Mouse (Mus musculus) liver, embryonic 14.5 days (tissue): ENCODE measurements at regions not wholly inside any gene's neighbourhood (a gene's known extent, or its start where the extent isn't known, plus 50 kb on each side); places are given as distances from the start of the nearest gene placed in this dataset.

Source experiments
- ATAC-seq: fragments of 200-750 bp; cut with Nextera tagmentation; 2 replicates; pipeline ENCODE4 v1.8.0; 2017; ENCODE audit warnings: moderate number of reproducible peaks, mild to moderate bottlenecking, moderate library complexity; ENCODE audit not compliant: insufficient read depth
- DNase-seq, 3 experiments: peaks; one replicate each; pipeline ENCODE4 v3.0.0-alpha.2; 2012 to 2013; ENCODE audit warnings: low read depth in 3 of 3, low spot score in 3 of 3
- H3K27ac ChIP-seq: fragments of 300-500 bp; sonication (generic); 2 replicates; pipeline ENCODE4 v1.5.1; 2014; ENCODE audit warnings: moderate library complexity, mild to moderate bottlenecking, control low read depth, inconsistent platforms
- H3K27me3 ChIP-seq: fragments of 300-500 bp; sonication (generic); 2 replicates; pipeline ENCODE4 v1.6.1; 2014; ENCODE audit warnings: mild to moderate bottlenecking, low read length, moderate library complexity; ENCODE audit not compliant: control insufficient read depth, insufficient read depth
- H3K36me3 ChIP-seq: fragments of 300-500 bp; sonication (generic); replicated peaks from 2 replicates; pipeline ENCODE4 v1.6.1; 2014; ENCODE audit warnings: low read depth; ENCODE audit not compliant: control insufficient read depth, insufficient read depth
- H3K4me1 ChIP-seq, 2 experiments: fragments of 200-500 bp in 1 of 2; fragments of 300-500 bp in 1 of 2; sonication (generic) in 1 of 2; replicated peaks; 2 replicates each; pipeline ENCODE4 v1.6.1; 2012 to 2014; ENCODE audit warnings: antibody characterized with exemption in 1 of 2, inconsistent platforms in 1 of 2, low read length in 1 of 2; ENCODE audit not compliant: control insufficient read depth in 2 of 2, insufficient read depth in 2 of 2
- H3K4me2 ChIP-seq: fragments of 300-500 bp; sonication (generic); 2 replicates; pipeline ENCODE4 v1.6.1; 2014; ENCODE audit warnings: low read depth, mild to moderate bottlenecking, control low read depth, moderate library complexity
- H3K4me3 ChIP-seq, 2 experiments: fragments of 200-500 bp in 1 of 2; fragments of 300-500 bp in 1 of 2; sonication (generic) in 1 of 2; 2 replicates each; pipeline ENCODE4 v1.5.1; 2012 to 2014; ENCODE audit warnings: low read depth in 2 of 2, low read length in 2 of 2, mild to moderate bottlenecking in 2 of 2, control low read depth in 1 of 2, inconsistent platforms in 1 of 2, moderate library complexity in 1 of 2; ENCODE audit not compliant: insufficient read depth in 1 of 2
- H3K9ac ChIP-seq: fragments of 300-500 bp; sonication (generic); replicated peaks from 2 replicates; pipeline ENCODE4 v1.6.1; 2014; ENCODE audit warnings: mild to moderate bottlenecking, control low read depth, moderate library complexity
- H3K9me3 ChIP-seq: fragments of 300-500 bp; sonication (generic); 2 replicates; pipeline ENCODE4 v1.6.1; 2016; ENCODE audit warnings: low read length, mixed read lengths; ENCODE audit not compliant: control insufficient read depth
- CTCF ChIP-seq: IDR thresholded peaks from 2 replicates; pipeline ENCODE4 v1.5.1; 2016; ENCODE audit warnings: antibody characterized with exemption, low read depth, control low read depth
- EP300 ChIP-seq: IDR thresholded peaks from 2 replicates; pipeline ENCODE4 v1.6.1; 2016; ENCODE audit warnings: antibody characterized with exemption, low read depth
- WGBS: fragments of 180-500 bp; shearing (Covaris S2); extraction: QIAGEN DNeasy Blood & Tissue Kit; methylation state at CpG from one replicate; pipeline ENCODE4 v1.1.7; 2014; ENCODE audit not compliant: insufficient replicate concordance; 5-methylcytosine and 5-hydroxymethylcytosine counted together

DNA sequence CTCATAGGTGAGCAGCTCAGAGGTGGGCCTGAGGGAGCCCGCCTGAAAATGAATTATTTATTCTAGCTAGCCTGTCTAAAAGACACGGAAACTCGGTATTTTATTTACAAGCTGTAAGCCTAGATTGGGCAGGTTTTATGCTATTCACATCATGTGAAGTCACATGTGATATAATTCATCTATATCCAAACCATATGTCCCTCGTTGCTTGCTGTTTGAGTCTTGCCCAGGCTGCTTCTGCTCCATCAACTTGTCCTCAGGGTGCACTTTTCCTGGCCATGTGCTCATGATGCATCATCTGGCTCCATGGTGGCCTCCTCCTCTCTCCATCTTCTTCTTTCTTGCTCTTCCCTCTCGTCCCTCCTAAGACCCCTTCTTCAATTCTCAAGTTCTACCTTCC lies 53.0 kb upstream of the Gm11983 start:
- Histone ChIP-seq H3K9me3 (no peaks in the 10 kb centered on the region), H3K27ac (no peak overlapping the region)
- 48% methylated on average over 5 of the region's 5 CpGs for WGBS

DNA sequence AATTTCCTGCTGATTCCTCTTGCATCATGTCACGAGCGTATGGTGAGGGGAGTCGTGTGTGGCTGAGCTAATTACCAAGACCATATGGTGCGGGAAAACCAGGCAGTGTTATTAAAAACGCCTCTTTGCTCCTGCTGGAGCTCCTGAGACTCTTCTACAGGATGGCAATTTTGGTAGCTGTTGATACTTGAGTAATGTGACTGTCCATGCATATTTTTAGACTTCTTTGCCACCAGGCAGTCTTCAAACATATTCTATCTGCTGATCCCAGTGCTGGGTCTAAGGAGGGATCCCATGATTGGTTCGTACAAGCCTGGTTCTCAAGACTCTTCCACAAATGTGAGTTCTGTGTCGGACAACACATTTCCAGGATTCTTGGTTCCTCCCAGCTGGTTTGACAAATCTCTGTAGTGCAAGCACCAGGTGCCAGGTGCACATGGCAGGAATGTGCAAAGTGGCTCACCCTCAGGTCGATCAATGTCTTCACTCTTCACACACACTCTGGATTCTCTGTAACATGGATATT lies 52.3 kb upstream of the Gm11983 start:
- TF ChIP-seq EP300 (no peak), CTCF (no peak)
- Histone ChIP-seq H3K36me3 (no peaks in the 10 kb centered on the region), H3K27me3 (no peaks in the 10 kb centered on the region), H3K4me1 (0 out of 4 replicates have a peak, but pooled peaks cover 0 to under 1% of the 10 kb centered on the region in 2 experiments), H3K4me3 (no peak overlapping the region), H3K27ac (no peak overlapping the region), H3K9ac (no peak overlapping the region), H3K9me3 (no peaks in the 10 kb centered on the region), H3K4me2 (no peak overlapping the region)
- ATAC-seq: no peak
- no peak for DNase-seq
- WGBS: 56% methylated on average over 8 of the region's 8 CpGs

More for the DNA sequence above, 53.0 kb upstream of the Gm11983 start:
- no peaks in the 10 kb centered on the region for H3K36me3 ChIP-seq
- H3K4me1 ChIP-seq: 0 out of 4 replicates have a peak, but pooled peaks cover 0 to 6% of the 10 kb centered on the region in 2 experiments
- H3K4me2 ChIP-seq: no peak overlapping the region
- TF ChIP-seq EP300 (no peak), CTCF (no peak)
- H3K4me3 ChIP-seq: no peak overlapping the region
- H3K27me3 ChIP-seq: no peaks in the 10 kb centered on the region
- ATAC-seq (no peak), DNase-seq (no peak)
- H3K9ac ChIP-seq: no peak overlapping the region

DNA sequence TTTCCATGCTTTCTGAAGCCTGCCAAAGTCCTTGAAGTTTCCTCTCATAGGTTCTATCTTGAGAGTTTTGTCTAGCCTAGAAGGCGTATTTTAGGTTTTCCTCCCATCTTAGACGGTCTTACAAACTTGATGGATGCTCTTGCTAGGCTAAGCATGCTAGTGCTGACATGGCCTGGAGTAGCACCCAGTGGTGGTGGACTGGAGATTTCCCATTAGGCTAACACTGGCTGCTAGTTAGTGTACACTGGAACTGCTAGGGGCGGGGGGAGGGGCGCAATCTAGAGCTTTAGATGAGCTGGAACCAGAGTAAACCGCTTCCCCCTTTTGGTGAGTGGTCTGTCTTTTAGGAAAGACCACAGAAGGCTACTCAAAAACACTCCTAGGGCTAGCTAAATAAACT lies 51.7 kb upstream of the Gm11983 start:
- ATAC-seq (no peak), DNase-seq (no peak)
- Histone ChIP-seq H3K4me3 (no peak overlapping the region), H3K9ac (no peak overlapping the region), H3K4me2 (no peak overlapping the region), H3K27me3 (no peaks in the 10 kb centered on the region), H3K9me3 (no peaks in the 10 kb centered on the region), H3K36me3 (no peaks in the 10 kb centered on the region), H3K4me1 (no peaks in the 10 kb centered on the region), H3K27ac (no peak overlapping the region)
- no peak for TF ChIP-seq CTCF
- TF ChIP-seq EP300: no peak
- 59% methylated on average over 5 of the region's 5 CpGs for WGBS
